Mouse (Mus musculus): ENCODE measurements around the gene Ipo13.

DNA sequence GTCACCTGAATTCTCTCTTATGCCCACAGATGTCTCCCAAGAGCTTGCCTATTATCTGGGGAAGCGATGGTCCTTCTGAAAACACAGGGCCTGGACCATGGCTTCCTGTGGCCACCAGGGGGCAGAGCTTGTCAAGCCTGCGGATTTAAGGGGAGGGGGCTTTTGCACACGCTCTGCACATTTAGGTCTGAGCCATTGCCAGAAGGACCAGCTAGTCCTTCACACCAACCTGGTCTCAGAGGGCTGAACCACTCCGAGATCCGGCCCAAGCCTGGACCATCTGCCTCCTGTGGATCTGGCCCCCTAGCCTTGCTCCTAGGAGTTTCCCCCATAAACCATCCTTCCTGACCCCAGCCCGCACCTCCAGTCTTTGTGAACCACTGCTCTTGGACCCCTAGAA lies 13.4 kb upstream of the Ipo13 start:
- TF ChIP-seq GATA1 (IDR thresholded peaks at IDR 0.05; ENCODE audit: borderline replicate concordance, low read length) (no peak), FLI1 (IDR thresholded peaks at IDR 0.05; ENCODE audit: low read length) (no peak)
